Mouse (Mus musculus) CH12.LX (cell line): ENCODE results near the gene Ebf1.

Experiments used
- CHD1 ChIP-seq: IDR thresholded peaks from 2 replicates; pipeline ENCODE4 v1.6.1; 2012; ENCODE audit warnings: low read depth, low read length, improper control_type of control experiment, inconsistent platforms
- CTCF ChIP-seq, 2 experiments: IDR thresholded peaks in 1 of 2; conservative IDR thresholded peaks in 1 of 2; 2 replicates each; pipeline ENCODE4 v1.5.1; 2011 to 2012; ENCODE audit warnings: low read depth in 2 of 2, low read length in 2 of 2, improper control_type of control experiment in 1 of 2, inconsistent platforms in 1 of 2, mild to moderate bottlenecking in 1 of 2, moderate library complexity in 1 of 2
- E2F4 ChIP-seq: IDR thresholded peaks from 2 replicates; pipeline ENCODE4 v1.6.1; 2011; ENCODE audit warnings: low read depth, low read length, improper control_type of control experiment; ENCODE audit not compliant: insufficient replicate concordance
- MAFK ChIP-seq: IDR thresholded peaks from 2 replicates; pipeline ENCODE4 v1.6.1; 2011; ENCODE audit warnings: low read length, improper control_type of control experiment; ENCODE audit not compliant: insufficient replicate concordance
- MXI1 ChIP-seq: IDR thresholded peaks from 2 replicates; pipeline ENCODE4 v1.6.1; 2011; ENCODE audit warnings: mild to moderate bottlenecking, low read depth, low read length, improper control_type of control experiment
- POLR2A ChIP-seq: IDR thresholded peaks from 2 replicates; pipeline ENCODE4 v1.6.1; 2011; ENCODE audit warnings: low read depth, mild to moderate bottlenecking, improper control_type of control experiment, low read length
- POLR2AphosphoS2 ChIP-seq: IDR thresholded peaks from 2 replicates; pipeline ENCODE4 v1.6.1; 2011; ENCODE audit warnings: low read depth, low read length, improper control_type of control experiment
- RAD21 ChIP-seq: IDR thresholded peaks from 2 replicates; pipeline ENCODE4 v1.6.1; 2011; ENCODE audit warnings: low read depth, mild to moderate bottlenecking, low read length, improper control_type of control experiment, moderate library complexity
- USF1 ChIP-seq: IDR thresholded peaks from 2 replicates; pipeline ENCODE4 v1.6.1; 2014; ENCODE audit warnings: low read depth, mild to moderate bottlenecking, inconsistent platforms, low read length, improper control_type of control experiment
- ZKSCAN1 ChIP-seq: IDR thresholded peaks from 2 replicates; pipeline ENCODE4 v1.6.1; 2012; ENCODE audit warnings: low read depth, inconsistent platforms, low read length, improper control_type of control experiment, borderline replicate concordance
- ZMIZ1 ChIP-seq: IDR thresholded peaks from 2 replicates; pipeline ENCODE4 v1.6.1; 2012; ENCODE audit warnings: low read depth, mild to moderate bottlenecking, inconsistent platforms, low read length, improper control_type of control experiment
- ZNF384 ChIP-seq: IDR thresholded peaks from 2 replicates; pipeline ENCODE4 v1.6.1; 2012; ENCODE audit warnings: low read depth, low read length, improper control_type of control experiment, inconsistent platforms

- TF ChIP-seq POLR2AphosphoS2 (no peak), CHD1 (no peak), CTCF (conservative IDR thresholded peaks at IDR 0.05 in 1 of 2, IDR thresholded peaks at IDR 0.05 in 1 of 2; ENCODE audit: low read depth in 2 of 2, low read length in 2 of 2) (no peak), MAFK (no peak), ZKSCAN1 (no peak), POLR2A (no peak), E2F4 (no peak), MXI1 (no peak), RAD21 (no peak), ZMIZ1 (no peak), ZNF384 (no peak), USF1 (no peak)
Observed at GRCm38 (mm10) chr11:44656916-44657315, 39.8 kb downstream of the Ebf1 start.
